Mouse (Mus musculus) liver, embryonic 11.5 days (tissue): ENCODE data around the gene Tmem269. TPM values are rescaled to one million over a fixed set of nuclear protein-coding genes. Genes with fewer than 3 reads are reported as not detected.
A peak's percentile ranks its signal among the peaks of the same experiment; 100 is the strongest.

ENCODE experiments used
- ATAC-seq: fragments of 200-750 bp; cut with Nextera tagmentation; replicated peaks from 2 replicates; pipeline ENCODE4 v1.8.0; 2017; ENCODE audit warnings: moderate number of reproducible peaks, mild to moderate bottlenecking, moderate TSS enrichment, moderate library complexity; ENCODE audit not compliant: low FRiP score
- DNase-seq: peaks from one replicate; pipeline ENCODE4 v3.0.0-alpha.2; 2017; ENCODE audit warnings: low spot score
- H3K27ac ChIP-seq: fragments of 300-500 bp; sonication (generic); 2 replicates; pipeline ENCODE4 v1.5.1; 2014; ENCODE audit warnings: mild to moderate bottlenecking, low read depth, low read length, control low read depth
- H3K27me3 ChIP-seq: fragments of 300-500 bp; sonication (generic); replicated peaks from 2 replicates; pipeline ENCODE4 v1.6.1; 2014; ENCODE audit warnings: low read length, mixed read lengths; ENCODE audit not compliant: control insufficient read depth, insufficient read depth
- H3K36me3 ChIP-seq: fragments of 300-500 bp; sonication (generic); 2 replicates; pipeline ENCODE4 v1.6.1; 2014; ENCODE audit warnings: mild to moderate bottlenecking, low read length, moderate library complexity, mixed read lengths; ENCODE audit not compliant: control insufficient read depth, insufficient read depth
- H3K4me1 ChIP-seq: fragments of 300-500 bp; sonication (generic); replicated peaks from 2 replicates; pipeline ENCODE4 v1.6.1; 2014; ENCODE audit warnings: low read length, mixed read lengths; ENCODE audit not compliant: control insufficient read depth, insufficient read depth
- H3K4me2 ChIP-seq: fragments of 300-500 bp; sonication (generic); 2 replicates; pipeline ENCODE4 v1.6.1; 2014; ENCODE audit warnings: mild to moderate bottlenecking, control low read depth, moderate library complexity
- H3K4me3 ChIP-seq: fragments of 300-500 bp; sonication (generic); 2 replicates; pipeline ENCODE4 v1.5.1; 2014; ENCODE audit warnings: low read depth, low read length, control low read depth
- H3K9ac ChIP-seq: fragments of 300-500 bp; sonication (generic); 2 replicates; pipeline ENCODE4 v1.6.1; 2014; ENCODE audit warnings: low read depth, low read length, control low read depth
- H3K9me3 ChIP-seq: fragments of 300-500 bp; sonication (generic); 2 replicates; pipeline ENCODE4 v1.6.1; 2016; ENCODE audit warnings: low read length, inconsistent platforms, mixed read lengths; ENCODE audit not compliant: control insufficient read depth
- WGBS: fragments of 180-500 bp; shearing (Covaris S2); extraction: QIAGEN DNeasy Blood & Tissue Kit; methylation state at CpG from one replicate; pipeline ENCODE4 v1.1.7; 2014; 5-methylcytosine and 5-hydroxymethylcytosine counted together
- polyA plus RNA-seq: library from polyadenylated mRNA; unstranded; fragments of >200 nt; fragmentation: Nextera tagmentation; extraction: Ambion mirVana; gene quantifications from 2 replicates; pipeline ENCODE4 v1.2.1, GENCODE M21; 2014

Tmem269 gene
- polyA plus RNA-seq, 1 experiment from 2014 or later, result not detected

- Histone ChIP-seq H3K4me1 (peaks cover 3% of the 10 kb centered on the region; the same call in 1 of the 2 replicates), H3K9me3 (no peaks in the 10 kb centered on the region), H3K4me3 (no peak overlapping the region), H3K27ac (no peak overlapping the region), H3K9ac (no peak overlapping the region), H3K4me2 (no peak overlapping the region), H3K36me3 (peaks cover 32% of the 10 kb centered on the region), H3K27me3 (no peaks in the 10 kb centered on the region)
- no peak for DNase-seq
- WGBS, result 38% methylated on average over 4 of the region's 4 CpGs
- ATAC-seq, result no peak
These were observed 37.8 kb downstream of the Tmem269 start for GRCm38 (mm10) chr4:119180133-119180707.

- DNase-seq, result no peak
- H3K9ac ChIP-seq, result no peak overlapping the region
- H3K27ac ChIP-seq, result no peak overlapping the region
- no peak overlapping the region for H3K4me2 ChIP-seq
- H3K4me1 ChIP-seq, result peaks cover 3% of the 10 kb centered on the region; the same call in 1 of the 2 replicates
- H3K36me3 ChIP-seq, result peaks cover 25% of the 10 kb centered on the region
- 70% methylated on average over 18 of the region's 18 CpGs for WGBS
- H3K4me3 ChIP-seq, result no peak overlapping the region
- no peaks in the 10 kb centered on the region for H3K27me3 ChIP-seq
- no peak for ATAC-seq
- H3K9me3 ChIP-seq, result no peaks in the 10 kb centered on the region
These were observed 39.7 kb downstream of the Tmem269 start for GRCm38 (mm10) chr4:119178331-119178730.

GRCm38 (mm10) chr4:119177702-119178101 lies 40.3 kb downstream of the Tmem269 start:
- H3K9ac ChIP-seq, result no peak overlapping the region
- H3K9me3 ChIP-seq, result no peaks in the 10 kb centered on the region
- DNase-seq (no peak), ATAC-seq (no peak)
- H3K4me2 ChIP-seq, result no peak overlapping the region
- peaks cover 9% of the 10 kb centered on the region for H3K4me1 ChIP-seq
- no peak overlapping the region; the same call in 1 of the 2 replicates for H3K27ac ChIP-seq
- H3K27me3 ChIP-seq, result no peaks in the 10 kb centered on the region
- H3K36me3 ChIP-seq, result peaks cover 23% of the 10 kb centered on the region
- 75% methylated on average over 5 of the region's 5 CpGs for WGBS
- H3K4me3 ChIP-seq, result no peak overlapping the region

GRCm38 (mm10) chr4:119173851-119174453 lies 44.1 kb downstream of the Tmem269 start, which contains the start of gene Zfp691:
TSS of gene Zfp691 (minus strand) at chr4:119174195.
- Histone ChIP-seq H3K27ac (no peak within 1 kb of the TSS), H3K27me3 (no peaks in the 10 kb centered on the region), H3K4me3 (peak within 1 kb of the TSS; percentile 78), H3K4me1 (peaks cover 10% of the 10 kb centered on the region), H3K9me3 (no peaks in the 10 kb centered on the region), H3K9ac (peak within 1 kb of the TSS; percentile 85), H3K4me2 (peak within 1 kb of the TSS; percentile 98), H3K36me3 (peaks cover 13% of the 10 kb centered on the region)
- ATAC-seq (peak; percentile 98), DNase-seq (peak; percentile 88)
- WGBS, result under 1% methylated on average over 40 of the region's 40 CpGs

DNA sequence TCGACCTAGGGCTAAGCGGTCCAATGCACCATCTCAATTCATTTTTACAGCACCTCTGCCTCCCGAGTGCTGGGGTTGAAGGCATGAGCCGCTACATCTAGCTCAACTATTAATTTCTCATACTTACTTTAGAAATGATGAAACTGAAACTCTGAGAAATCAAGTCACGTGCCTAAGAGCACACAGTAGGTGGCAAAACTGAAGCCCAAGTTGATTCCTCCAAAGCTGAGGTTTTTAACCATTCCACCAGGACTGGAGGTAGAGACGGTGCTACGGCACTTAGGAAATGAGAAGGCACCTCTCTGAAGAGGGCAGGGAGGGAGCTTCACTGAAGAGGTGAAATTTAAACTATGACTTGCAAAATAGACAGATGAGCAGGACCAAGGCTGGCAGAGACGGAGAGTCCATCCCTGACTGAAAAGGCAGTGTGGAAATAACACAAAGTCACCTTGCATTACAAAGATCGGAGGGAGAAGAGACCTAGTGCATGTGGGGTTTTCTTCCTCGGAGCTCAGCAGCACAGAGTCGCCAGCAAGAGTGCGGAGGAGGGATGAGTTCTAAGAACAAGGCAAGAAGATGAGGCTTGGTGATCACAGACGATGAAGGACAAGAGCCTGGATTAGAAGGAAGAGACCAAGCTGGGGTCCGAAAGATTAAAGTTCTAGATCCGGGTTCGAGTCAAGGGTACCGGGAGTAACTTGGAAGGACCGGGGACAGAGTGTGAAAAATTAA lies 44.9 kb downstream of the Tmem269 start:
- peak overlapping the region; percentile 98 for H3K4me2 ChIP-seq
- H3K27me3 ChIP-seq, result no peaks in the 10 kb centered on the region
- DNase-seq, result no peak
- no peaks in the 10 kb centered on the region for H3K9me3 ChIP-seq
- H3K27ac ChIP-seq, result no peak overlapping the region
- H3K36me3 ChIP-seq, result peaks cover 13% of the 10 kb centered on the region
- H3K4me1 ChIP-seq, result peaks cover 10% of the 10 kb centered on the region
- peak overlapping the region; percentile 85 for H3K9ac ChIP-seq
- peak overlapping the region; percentile 78 for H3K4me3 ChIP-seq
- ATAC-seq, result no peak
- 34% methylated on average over 18 of the region's 18 CpGs for WGBS

DNA sequence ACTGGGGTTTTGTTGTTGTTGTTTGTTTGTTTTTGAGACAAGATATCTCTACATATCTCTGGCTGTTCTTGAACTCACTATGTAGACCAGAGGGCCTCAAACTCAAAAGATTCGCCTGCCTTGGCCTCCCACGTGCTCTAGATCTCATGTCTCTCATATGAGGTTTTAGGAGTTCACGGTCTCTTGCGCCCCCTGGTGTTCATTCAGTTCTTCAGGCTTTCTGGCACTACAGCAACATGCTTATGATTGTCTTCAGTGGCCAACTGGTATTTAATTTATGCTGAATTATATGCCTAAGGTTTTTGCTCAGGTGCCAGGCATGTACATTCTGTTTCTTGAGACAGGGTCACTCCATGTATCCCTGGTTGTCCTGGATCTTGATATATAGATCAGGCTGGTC lies 50.4 kb downstream of the Tmem269 start:
- DNase-seq, result peak; percentile 77
- Histone ChIP-seq H3K36me3 (peaks cover 9% of the 10 kb centered on the region), H3K4me1 (peaks cover 9% of the 10 kb centered on the region; the same call in 1 of the 2 replicates), H3K9me3 (no peaks in the 10 kb centered on the region), H3K27me3 (no peaks in the 10 kb centered on the region), H3K27ac (no peak overlapping the region), H3K4me3 (no peak overlapping the region), H3K4me2 (no peak overlapping the region), H3K9ac (no peak overlapping the region)
- peak; percentile 33; the same call in 1 of the 2 replicates for ATAC-seq
- WGBS, result 5% methylated on average over 4 of the region's 4 CpGs

GRCm38 (mm10) chr4:119167068-119167467 lies 50.9 kb downstream of the Tmem269 start:
- Histone ChIP-seq H3K9me3 (no peaks in the 10 kb centered on the region), H3K4me2 (no peak overlapping the region), H3K27me3 (no peaks in the 10 kb centered on the region), H3K9ac (no peak overlapping the region), H3K36me3 (peaks cover 9% of the 10 kb centered on the region), H3K4me3 (no peak overlapping the region), H3K27ac (no peak overlapping the region), H3K4me1 (peaks cover 5% of the 10 kb centered on the region; the same call in 1 of the 2 replicates)
- ATAC-seq, result no peak
- DNase-seq, result no peak
- WGBS, result 73% methylated on average over 4 of the region's 4 CpGs

- no peak overlapping the region for H3K27ac ChIP-seq
- no peak overlapping the region for H3K4me2 ChIP-seq
- ATAC-seq (0 out of 2 replicates have a peak, but pooled peaks have one; percentile 37), DNase-seq (no peak)
- H3K4me1 ChIP-seq, result peaks cover 5% of the 10 kb centered on the region; the same call in 1 of the 2 replicates
- no peaks in the 10 kb centered on the region for H3K9me3 ChIP-seq
- WGBS, result 30% methylated on average over 7 of the region's 7 CpGs
- H3K27me3 ChIP-seq, result no peaks in the 10 kb centered on the region
- no peak overlapping the region for H3K9ac ChIP-seq
- no peak overlapping the region for H3K4me3 ChIP-seq
- H3K36me3 ChIP-seq, result peaks cover 9% of the 10 kb centered on the region
These were observed 52.1 kb downstream of the Tmem269 start for GRCm38 (mm10) chr4:119165916-119166315.
